Mouse (Mus musculus): ENCODE measurements around the gene Gm21149. TPM values are rescaled to one million over a fixed set of nuclear protein-coding genes. Genes with fewer than 3 reads are reported as not detected.

Gm21149 gene
- polyA plus RNA-seq (2014; fragmentation: Illumina TruSeq; extraction: RNeasy Lipid Tissue Mini Kit (QIAGEN cat#74804); ENCODE audit: insufficient read depth, low read depth, low replicate concordance), result 2.5 TPM

DNA sequence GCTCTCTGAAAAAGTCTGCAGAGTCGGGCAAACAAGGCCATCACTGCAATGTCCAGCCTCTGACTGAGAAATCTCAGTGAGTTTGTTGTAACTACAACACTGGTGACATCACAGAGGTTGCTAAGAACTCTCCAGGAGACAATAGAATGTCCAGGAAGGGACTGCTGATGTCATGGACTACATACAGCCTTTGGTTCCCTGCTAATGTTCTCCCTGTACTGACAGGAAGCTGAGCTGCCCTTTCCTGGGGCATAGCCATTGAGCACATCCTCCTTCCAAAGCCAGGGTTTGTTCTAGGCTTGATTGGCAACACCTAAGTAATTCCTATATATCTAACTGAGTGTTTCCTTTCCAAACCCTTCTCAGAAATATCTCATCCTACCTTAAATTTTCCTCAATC is at the start of gene Gm21149:
Gene Gm21149 (minus strand): TSS at position 101 of the 400 bp plus-strand sequence.

Other genes with a start within 250 kb of the Gm21149 start
- not detected for gene Gm21190, start 52.7 kb upstream of the Gm21149 start, polyA plus RNA-seq (2014; fragmentation: Illumina TruSeq; extraction: RNeasy Lipid Tissue Mini Kit (QIAGEN cat#74804); ENCODE audit: insufficient read depth, low read depth, low replicate concordance)
- not detected for gene Gm21083, start 100.8 kb upstream of the Gm21149 start, polyA plus RNA-seq (2014; fragmentation: Illumina TruSeq; extraction: RNeasy Lipid Tissue Mini Kit (QIAGEN cat#74804); ENCODE audit: insufficient read depth, low read depth, low replicate concordance)
- not detected for gene Speer4d, start 142.5 kb upstream of the Gm21149 start, polyA plus RNA-seq (2014; fragmentation: Illumina TruSeq; extraction: RNeasy Lipid Tissue Mini Kit (QIAGEN cat#74804); ENCODE audit: insufficient read depth, low read depth, low replicate concordance)
- not detected for gene 4930572O03Rik, start 180.5 kb upstream of the Gm21149 start, polyA plus RNA-seq (2014; fragmentation: Illumina TruSeq; extraction: RNeasy Lipid Tissue Mini Kit (QIAGEN cat#74804); ENCODE audit: insufficient read depth, low read depth, low replicate concordance)
- 0.66 TPM for gene Speer4c, start 237.7 kb upstream of the Gm21149 start, polyA plus RNA-seq (2014; fragmentation: Illumina TruSeq; extraction: RNeasy Lipid Tissue Mini Kit (QIAGEN cat#74804); ENCODE audit: insufficient read depth, low read depth, low replicate concordance)

Data from lung, adult 10 weeks (tissue).